Comparison of ENCODE assay signal across 10 mouse cellular contexts in genomic region chr4:126248261-126248868, GRCm38 (mm10). TPM values are rescaled to one million over a fixed set of nuclear protein-coding genes. Genes with fewer than 3 reads are reported as not detected.
DNase-seq lines count a peak whose midpoint lies in the region; ATAC-seq and TF ChIP-seq lines count a peak whose summit lies in the region.
"Had no signal": no experiment of that assay in that cellular context is flagged by ENCODE, and none has a peak within 500 bp of the region (broad histone marks: within the 10 kb centered on the region; RNA-seq: fewer than 3 reads in every experiment).

No protein-coding gene starts in this region.

- H3K27me3 ChIP-seq in heart, adult 2 months (ENCODE audit: control insufficient read depth, insufficient read depth, low read length), result no peaks in the 10 kb centered on the region
- no peaks in the 10 kb centered on the region for H3K27me3 ChIP-seq in heart, embryonic 11.5 days (ENCODE audit: control insufficient read depth, insufficient read depth, low read length)
- no peaks in the 10 kb centered on the region for H3K27me3 ChIP-seq in forebrain, embryonic 15.5 days
- H3K27me3 ChIP-seq in midbrain, embryonic 15.5 days (replicated peaks), result no peaks in the 10 kb centered on the region

- TF ChIP-seq EP300 in heart, adult 2 months (IDR thresholded peaks at IDR 0.05; ENCODE audit: insufficient read depth, low read depth, low read length), result no peak

- TF ChIP-seq CTCF in heart, adult 2 months (IDR thresholded peaks at IDR 0.05), result no peak

- H3K4me2 ChIP-seq in heart, embryonic 11.5 days, result no peak overlapping the region
- no peak overlapping the region for H3K4me2 ChIP-seq in forebrain, embryonic 15.5 days (replicated peaks)
- H3K4me2 ChIP-seq in midbrain, embryonic 15.5 days, result peak overlapping the region; percentile 18; the same call in 1 of the 2 replicates

- no peak overlapping the region for H3K4me3 ChIP-seq in heart, adult 2 months
- no peak overlapping the region for H3K4me3 ChIP-seq in heart, embryonic 11.5 days (ENCODE audit: low read depth, low read length)
- H3K4me3 ChIP-seq in forebrain, embryonic 15.5 days, result no peak overlapping the region
- H3K4me3 ChIP-seq in midbrain, embryonic 15.5 days, result no peak overlapping the region

- no peak for ATAC-seq in heart, embryonic 11.5 days (replicated peaks; ENCODE audit: insufficient number of reproducible peaks, low FRiP score, low TSS enrichment)
- ATAC-seq in forebrain, embryonic 15.5 days (replicated peaks), result no peak
- ATAC-seq in midbrain, embryonic 15.5 days (replicated peaks), result no peak

- no peak for DNase-seq in heart, adult 2 months
- DNase-seq in brain, adult 2 months (ENCODE audit: low read depth, low spot score), result peak; percentile 90
- no peak for DNase-seq in frontal cortex, postnatal 25 days (ENCODE audit: low spot score in 2 of 2)
- no peak for DNase-seq in adrenal gland, adult 18-20 months (ENCODE audit: low spot score in 2 of 2)
- no peak for DNase-seq in gastrocnemius, postnatal 4 days (ENCODE audit: low spot score in 2 of 2)
- DNase-seq: heart, postnatal 36 days had no signal

- intact Hi-C loops in heart, adult 2 months (cut with DNase I), result no loop called here

- peaks cover 7% of the 10 kb centered on the region for H3K36me3 ChIP-seq in heart, adult 2 months (ENCODE audit: control insufficient read depth, insufficient read depth, low read length)
- no peaks in the 10 kb centered on the region for H3K36me3 ChIP-seq in heart, embryonic 11.5 days (ENCODE audit: control insufficient read depth, insufficient read depth, low read length)
- H3K36me3 ChIP-seq in forebrain, embryonic 15.5 days, result no peaks in the 10 kb centered on the region
- no peaks in the 10 kb centered on the region for H3K36me3 ChIP-seq in midbrain, embryonic 15.5 days (replicated peaks)

- H3K79me2 ChIP-seq in heart, adult 2 months (replicated peaks; ENCODE audit: control insufficient read depth, insufficient read depth, low read length), result peaks cover 18% of the 10 kb centered on the region

- H3K9me3 ChIP-seq in heart, embryonic 11.5 days (replicated peaks; ENCODE audit: control insufficient read depth, low read length), result no peaks in the 10 kb centered on the region
- H3K9me3 ChIP-seq in forebrain, embryonic 15.5 days, result no peaks in the 10 kb centered on the region
- H3K9me3 ChIP-seq in midbrain, embryonic 15.5 days, result no peaks in the 10 kb centered on the region

- no peak for TF ChIP-seq POLR2A in heart, adult 2 months (IDR thresholded peaks at IDR 0.05; ENCODE audit: insufficient read depth, low read depth, low read length)

- H3K4me1 ChIP-seq in heart, adult 2 months (ENCODE audit: control insufficient read depth, insufficient read depth, low read length), result peaks cover 40% of the 10 kb centered on the region
- peaks cover 54% of the 10 kb centered on the region for H3K4me1 ChIP-seq in heart, embryonic 11.5 days (ENCODE audit: control insufficient read depth, insufficient read depth, low read length)
- H3K4me1 ChIP-seq in forebrain, embryonic 15.5 days, result peaks cover 59% of the 10 kb centered on the region
- H3K4me1 ChIP-seq in midbrain, embryonic 15.5 days, result peaks cover 61% of the 10 kb centered on the region

- H3K9ac ChIP-seq in heart, adult 2 months (ENCODE audit: low read depth, low read length), result peak overlapping the region; percentile 40; the same call in 1 of the 2 replicates
- no peak overlapping the region; the same call in 1 of the 2 replicates for H3K9ac ChIP-seq in heart, embryonic 11.5 days (ENCODE audit: low read depth, low read length)
- no peak overlapping the region for H3K9ac ChIP-seq in forebrain, embryonic 15.5 days (replicated peaks)
- no peak overlapping the region for H3K9ac ChIP-seq in midbrain, embryonic 15.5 days
- H3K9ac ChIP-seq: liver, embryonic 14.5 days had no signal

- 19% methylated on average over 11 of the region's 11 CpGs for WGBS in heart, adult 2 months
- WGBS in heart, embryonic 11.5 days (ENCODE audit: insufficient replicate concordance), result 36% methylated on average over 11 of the region's 11 CpGs
- 9% methylated on average over 11 of the region's 11 CpGs for WGBS in forebrain, embryonic 15.5 days
- 7% methylated on average over 11 of the region's 11 CpGs for WGBS in midbrain, embryonic 15.5 days

- peak overlapping the region; percentile 47 for H3K27ac ChIP-seq in heart, adult 2 months
- no peak overlapping the region for H3K27ac ChIP-seq in heart, embryonic 11.5 days (ENCODE audit: low read depth, low read length)
- peak overlapping the region; percentile 52 for H3K27ac ChIP-seq in forebrain, embryonic 15.5 days (replicated peaks)
- peak overlapping the region; percentile 58 for H3K27ac ChIP-seq in midbrain, embryonic 15.5 days
- H3K27ac ChIP-seq: liver, embryonic 14.5 days had no signal

RNA-seq across cellular contexts. Expression of gene Map7d1, which starts 7.8 kb away (rescaled TPM):
- 100 to 1,000 TPM; 253 to 267 TPM for total RNA-seq in heart, adult 2 months (2021)
- polyA plus RNA-seq in heart, adult 2 months (2012; rRNA removed), result 149 and 161 TPM in 2 replicates
- 37.0 and 44.6 TPM in 2 replicates for polyA plus RNA-seq in heart, embryonic 11.5 days (2014; fragmentation: Nextera tagmentation; extraction: Ambion mirVana)
- polyA plus RNA-seq in forebrain, embryonic 15.5 days (2015; fragmentation: Nextera tagmentation; extraction: Ambion mirVana), result 76.8 and 79.6 TPM in 2 replicates
- polyA plus RNA-seq in midbrain, embryonic 15.5 days (2015; fragmentation: Nextera tagmentation; extraction: Ambion mirVana), result 85.4 and 92.1 TPM in 2 replicates
- total RNA-seq in adrenal gland, adult 18-20 months (2021), result 10 to 100 TPM; 56.3 to 63.1 TPM
- total RNA-seq in gastrocnemius, postnatal 4 days (2021), result 100 to 1,000 TPM; 254 to 283 TPM

RNA-seq across cellular contexts. Expression of gene Trappc3, which starts 13.8 kb away (rescaled TPM):
- 10 to 100 TPM; 46.3 to 49.5 TPM for total RNA-seq in heart, adult 2 months (2021)
- 41.0 and 65.9 TPM in 2 replicates for polyA plus RNA-seq in heart, adult 2 months (2012; rRNA removed)
- polyA plus RNA-seq in heart, embryonic 11.5 days (2014; fragmentation: Nextera tagmentation; extraction: Ambion mirVana), result 11.0 and 28.0 TPM in 2 replicates
- polyA plus RNA-seq in forebrain, embryonic 15.5 days (2015; fragmentation: Nextera tagmentation; extraction: Ambion mirVana), result 175 and 182 TPM in 2 replicates
- 184 and 188 TPM in 2 replicates for polyA plus RNA-seq in midbrain, embryonic 15.5 days (2015; fragmentation: Nextera tagmentation; extraction: Ambion mirVana)
- 10 to 100 TPM; 89.7 to 92.1 TPM for total RNA-seq in adrenal gland, adult 18-20 months (2021)
- total RNA-seq in gastrocnemius, postnatal 4 days (2021), result 10 to 100 TPM; 36.6 to 37.3 TPM

RNA-seq across cellular contexts. Expression of gene Col8a2, which starts 38.2 kb away (rescaled TPM):
- total RNA-seq in heart, adult 2 months (2021), result under 1 TPM; 0.57 to 0.66 TPM
- polyA plus RNA-seq in heart, adult 2 months (2012; rRNA removed), result 0.45 and 0.91 TPM in 2 replicates
- polyA plus RNA-seq in heart, embryonic 11.5 days (2014; fragmentation: Nextera tagmentation; extraction: Ambion mirVana), result 2.0 and 3.0 TPM in 2 replicates
- polyA plus RNA-seq in forebrain, embryonic 15.5 days (2015; fragmentation: Nextera tagmentation; extraction: Ambion mirVana), result 2.0 and 3.0 TPM in 2 replicates
- 2.6 and 2.9 TPM in 2 replicates for polyA plus RNA-seq in midbrain, embryonic 15.5 days (2015; fragmentation: Nextera tagmentation; extraction: Ambion mirVana)
- 1 to 10 TPM; 2.6 to 2.8 TPM for total RNA-seq in adrenal gland, adult 18-20 months (2021)
- total RNA-seq in gastrocnemius, postnatal 4 days (2021), result 10 to 100 TPM in 1 of 2 experiments, 1 to 10 TPM in 1; 7.0 to 10.1 TPM

RNA-seq across cellular contexts. Expression of gene Thrap3, which starts 45.8 kb away (rescaled TPM):
- total RNA-seq in heart, adult 2 months (2021), result 100 to 1,000 TPM; 100 to 118 TPM
- 37.9 and 61.4 TPM in 2 replicates for polyA plus RNA-seq in heart, adult 2 months (2012; rRNA removed)
- polyA plus RNA-seq in heart, embryonic 11.5 days (2014; fragmentation: Nextera tagmentation; extraction: Ambion mirVana), result 131 and 155 TPM in 2 replicates
- 179 and 185 TPM in 2 replicates for polyA plus RNA-seq in forebrain, embryonic 15.5 days (2015; fragmentation: Nextera tagmentation; extraction: Ambion mirVana)
- polyA plus RNA-seq in midbrain, embryonic 15.5 days (2015; fragmentation: Nextera tagmentation; extraction: Ambion mirVana), result 140 and 150 TPM in 2 replicates
- 100 to 1,000 TPM; 142 to 182 TPM for total RNA-seq in adrenal gland, adult 18-20 months (2021)
- total RNA-seq in gastrocnemius, postnatal 4 days (2021), result 100 to 1,000 TPM; 182 to 188 TPM
